Comparison of ENCODE assay signal across 32 mouse cellular contexts in genomic region chr1:72978956-72979355, GRCm38 (mm10). TPM values are rescaled to one million over a fixed set of nuclear protein-coding genes. Genes with fewer than 3 reads are reported as not detected.
DNase-seq lines count a peak whose midpoint lies in the region; ATAC-seq lines count a peak whose summit lies in the region.
"Had no signal": no experiment of that assay in that cellular context is flagged by ENCODE, and none has a peak within 500 bp of the region (broad histone marks: within the 10 kb centered on the region; RNA-seq: fewer than 3 reads in every experiment).

No protein-coding gene starts in this region.

- 34% methylated on average over 9 of the region's 9 CpGs for WGBS in embryonic facial prominence, embryonic 11.5 days
- WGBS in limb, embryonic 11.5 days, result 50% methylated on average over 9 of the region's 9 CpGs

- DNase-seq in layer of hippocampus, adult 9-11 months, result peak; percentile 21
- DNase-seq in layer of hippocampus, adult 8-10 months (ENCODE audit: low spot score in 2 of 2), result no peak
- peak; percentile 71 for DNase-seq in embryonic facial prominence, embryonic 11.5 days (ENCODE audit: low spot score)
- peak; percentile 27 for DNase-seq in limb, embryonic 11.5 days (ENCODE audit: low spot score)
- no peak for DNase-seq in cerebellum, postnatal 25 days
- DNase-seq in right cerebral cortex, postnatal 36 days (ENCODE audit: low spot score in 2 of 2), result no peak
- no peak for DNase-seq in ovary, postnatal 10 days (ENCODE audit: low spot score)
- DNase-seq: adrenal gland, postnatal 25 days; cerebellum, adult 11-12 months; cerebellum, postnatal 10 days; gastrocnemius, postnatal 36 days; kidney, adult 2 months; lung, embryonic 14.5 days; midbrain, embryonic 14.5 days; thymus, adult 2 months; thymus, postnatal 4 days had no signal

- H3K9me3 ChIP-seq in embryonic facial prominence, embryonic 11.5 days (replicated peaks; ENCODE audit: control insufficient read depth, low read length), result no peaks in the 10 kb centered on the region
- no peaks in the 10 kb centered on the region for H3K9me3 ChIP-seq in limb, embryonic 11.5 days (ENCODE audit: control insufficient read depth, low read length)
- H3K9me3 ChIP-seq: heart, embryonic 15.5 days; hindbrain, embryonic 15.5 days; limb, embryonic 15.5 days; neural tube, embryonic 13.5 days had no signal

- no peaks in the 10 kb centered on the region for H3K4me1 ChIP-seq in embryonic facial prominence, embryonic 11.5 days (ENCODE audit: control insufficient read depth, insufficient read depth, low read length)
- no peaks in the 10 kb centered on the region for H3K4me1 ChIP-seq in limb, embryonic 11.5 days (ENCODE audit: control insufficient read depth, insufficient read depth, low read length)
- H3K4me1 ChIP-seq: heart, embryonic 15.5 days; hindbrain, embryonic 15.5 days; neural tube, embryonic 13.5 days had no signal

- no peaks in the 10 kb centered on the region for H3K36me3 ChIP-seq in embryonic facial prominence, embryonic 11.5 days (replicated peaks; ENCODE audit: control insufficient read depth, insufficient read depth, low read depth, low read length)
- H3K36me3 ChIP-seq in limb, embryonic 11.5 days (ENCODE audit: control insufficient read depth, insufficient read depth, low read length), result no peaks in the 10 kb centered on the region
- H3K36me3 ChIP-seq: heart, embryonic 15.5 days; hindbrain, embryonic 15.5 days; limb, embryonic 15.5 days; neural tube, embryonic 13.5 days had no signal

- no peaks in the 10 kb centered on the region for H3K27me3 ChIP-seq in embryonic facial prominence, embryonic 11.5 days (ENCODE audit: control insufficient read depth, insufficient read depth, low read length)
- H3K27me3 ChIP-seq in limb, embryonic 11.5 days (ENCODE audit: control insufficient read depth, insufficient read depth, low read length), result no peaks in the 10 kb centered on the region
- H3K27me3 ChIP-seq: heart, embryonic 15.5 days; hindbrain, embryonic 15.5 days; limb, embryonic 15.5 days; neural tube, embryonic 13.5 days had no signal

- no peak overlapping the region for H3K27ac ChIP-seq in embryonic facial prominence, embryonic 11.5 days (replicated peaks; ENCODE audit: low read depth, low read length)
- no peak overlapping the region for H3K27ac ChIP-seq in limb, embryonic 11.5 days (replicated peaks; ENCODE audit: low read depth, low read length)
- H3K27ac ChIP-seq: heart, embryonic 15.5 days; hindbrain, embryonic 15.5 days; kidney, postnatal 0 days; limb, embryonic 15.5 days; liver, embryonic 14.5 days; neural tube, embryonic 13.5 days had no signal

- no peak overlapping the region for H3K4me2 ChIP-seq in embryonic facial prominence, embryonic 11.5 days (ENCODE audit: low read depth, low read length)
- H3K4me2 ChIP-seq in limb, embryonic 11.5 days (ENCODE audit: low read depth, severe bottlenecking), result no peak overlapping the region
- H3K4me2 ChIP-seq: heart, embryonic 15.5 days; hindbrain, embryonic 15.5 days; limb, embryonic 15.5 days; lung, embryonic 14.5 days; neural tube, embryonic 13.5 days had no signal

- no peak overlapping the region for H3K4me3 ChIP-seq in embryonic facial prominence, embryonic 11.5 days (ENCODE audit: low read depth, low read length)
- no peak overlapping the region for H3K4me3 ChIP-seq in limb, embryonic 11.5 days (ENCODE audit: low read depth, low read length)
- H3K4me3 ChIP-seq: heart, embryonic 15.5 days; hindbrain, embryonic 15.5 days; limb, embryonic 15.5 days; neural tube, embryonic 13.5 days had no signal

- H3K9ac ChIP-seq in embryonic facial prominence, embryonic 11.5 days (replicated peaks; ENCODE audit: low read length), result no peak overlapping the region
- H3K9ac ChIP-seq in limb, embryonic 11.5 days (ENCODE audit: low read length), result no peak overlapping the region
- H3K9ac ChIP-seq: heart, embryonic 15.5 days; hindbrain, embryonic 15.5 days; limb, embryonic 15.5 days; liver, embryonic 14.5 days; lung, embryonic 14.5 days; neural tube, embryonic 13.5 days had no signal

- ATAC-seq in embryonic facial prominence, embryonic 11.5 days (replicated peaks; ENCODE audit: insufficient number of reproducible peaks, low FRiP score, low TSS enrichment, low read depth), result no peak
- no peak for ATAC-seq in limb, embryonic 11.5 days (ENCODE audit: insufficient number of reproducible peaks, low FRiP score, low TSS enrichment, low read depth)
- ATAC-seq: CD4-positive, CD25-positive, alpha-beta regulatory T cell, adult 4 months; forebrain, embryonic 14.5 days had no signal

RNA-seq across cellular contexts. Expression of gene Tnp1, which starts 36.8 kb away (rescaled TPM):
- not detected for total RNA-seq in layer of hippocampus, adult 8-10 months (2022)
- not detected in 2 replicates for polyA plus RNA-seq in embryonic facial prominence, embryonic 11.5 days (2014; fragmentation: Nextera tagmentation; extraction: Ambion mirVana)
- polyA plus RNA-seq in limb, embryonic 11.5 days (2014; fragmentation: Nextera tagmentation; extraction: Ambion mirVana), result not detected in 2 replicates
- total RNA-seq: adrenal gland, postnatal 25 days; gastrocnemius, postnatal 36 days; heart, adult 8-10 months; hematopoietic stem cell, adult 5-6 weeks; layer of hippocampus, postnatal 14 days; megakaryocyte, adult 5-6 weeks had no signal
- polyA plus RNA-seq: CD4-positive, CD25-positive, alpha-beta regulatory T cell, adult 4 months; forebrain, embryonic 14.5 days; heart, embryonic 15.5 days; hindbrain, embryonic 15.5 days; intestine, embryonic 14.5 days; kidney, postnatal 0 days; large intestine, adult 2 months; limb, embryonic 15.5 days; liver, embryonic 14.5 days; lung, embryonic 14.5 days; midbrain, embryonic 14.5 days; neural tube, embryonic 13.5 days; small intestine, adult 2 months; stomach, embryonic 16.5 days had no signal

Comparison
In these comparisons a context has a peak if more than half of its experiments do, and no peak if none do; other contexts are left out.
1. DNase-seq: peak in layer of hippocampus, adult 9-11 months (single experiment), embryonic facial prominence, embryonic 11.5 days (single experiment) and limb, embryonic 11.5 days (single experiment); none in layer of hippocampus, adult 8-10 months (0 of 2), cerebellum, postnatal 25 days (0 of 2), right cerebral cortex, postnatal 36 days (0 of 2) and ovary, postnatal 10 days (single experiment).